Mouse (Mus musculus) midbrain, embryonic 12.5 days (tissue): Measurements from ENCODE around the gene C2cd4b. TPM values are rescaled to one million over a fixed set of nuclear protein-coding genes. Genes with fewer than 3 reads are reported as not detected.

ENCODE experiments used
- ATAC-seq: fragments of 200-750 bp; cut with Nextera tagmentation; 2 replicates; pipeline ENCODE4 v1.8.0; 2017; ENCODE audit warnings: low read depth, moderate TSS enrichment, moderate library complexity; ENCODE audit not compliant: low FRiP score
- H3K27ac ChIP-seq: fragments of 300-500 bp; sonication (generic); replicated peaks from 2 replicates; pipeline ENCODE4 v1.5.1; 2016; ENCODE audit warnings: mild to moderate bottlenecking
- H3K27me3 ChIP-seq: fragments of 300-500 bp; sonication (generic); 2 replicates; pipeline ENCODE4 v1.6.1; 2016; ENCODE audit warnings: mild to moderate bottlenecking
- H3K36me3 ChIP-seq: fragments of 300-500 bp; sonication (generic); 2 replicates; pipeline ENCODE4 v1.6.1; 2016
- H3K4me1 ChIP-seq: fragments of 300-500 bp; sonication (generic); 2 replicates; pipeline ENCODE4 v1.6.1; 2016
- H3K4me2 ChIP-seq: fragments of 300-500 bp; sonication (generic); replicated peaks from 2 replicates; pipeline ENCODE4 v1.6.1; 2016; ENCODE audit warnings: mild to moderate bottlenecking, moderate library complexity
- H3K4me3 ChIP-seq: fragments of 300-500 bp; sonication (generic); 2 replicates; pipeline ENCODE4 v1.5.1; 2016; ENCODE audit warnings: mild to moderate bottlenecking
- H3K9ac ChIP-seq: fragments of 300-500 bp; sonication (generic); replicated peaks from 2 replicates; pipeline ENCODE4 v1.6.1; 2016; ENCODE audit warnings: mild to moderate bottlenecking, moderate library complexity
- H3K9me3 ChIP-seq: fragments of 300-500 bp; sonication (generic); 2 replicates; pipeline ENCODE4 v1.6.1; 2016; ENCODE audit warnings: mild to moderate bottlenecking
- WGBS: fragments of 180-500 bp; shearing (Covaris S2); methylation state at CpG from one replicate; pipeline ENCODE4 v1.1.7; 2016; 5-methylcytosine and 5-hydroxymethylcytosine counted together
- microRNA-seq: library from miRNA; unstranded; fragments of <30 nt; microRNA quantifications from one replicate; pipeline ENCODE4, GENCODE M21; 2017
- polyA plus RNA-seq: library from polyadenylated mRNA; unstranded; fragments of >200 nt; fragmentation: Nextera tagmentation; extraction: Ambion mirVana; gene quantifications from 2 replicates; pipeline ENCODE4 v1.2.1, GENCODE M21; 2016

C2cd4b gene
- polyA plus RNA-seq, 1 experiment from 2014 or later, result 0.32 TPM

DNA sequence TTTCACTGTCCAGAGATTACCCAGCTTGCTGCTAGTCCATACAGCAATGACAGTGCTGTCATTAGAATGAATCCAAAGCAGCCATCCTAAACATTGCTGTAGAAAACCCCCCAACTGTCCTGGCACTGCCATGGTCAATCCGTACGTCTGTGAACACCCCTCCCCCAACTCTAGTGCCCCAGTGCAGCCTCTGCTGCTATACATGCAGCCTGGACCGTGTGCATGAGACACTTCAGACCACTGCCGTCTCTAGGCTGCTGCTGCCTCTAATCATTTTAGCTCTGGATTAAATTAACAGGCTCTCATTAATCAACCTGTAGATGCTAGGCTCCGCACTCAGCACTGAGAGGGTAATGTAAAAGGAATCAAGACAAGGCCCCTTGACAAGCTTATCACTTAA is 47.8 kb downstream of the C2cd4b start:
- Histone ChIP-seq H3K27ac (no peak overlapping the region), H3K36me3 (no peaks in the 10 kb centered on the region), H3K4me1 (peaks cover 4% of the 10 kb centered on the region; the same call in 1 of the 2 replicates), H3K9me3 (no peaks in the 10 kb centered on the region), H3K9ac (no peak overlapping the region), H3K4me2 (no peak overlapping the region), H3K27me3 (0 out of 2 replicates have a peak, but pooled peaks cover 3% of the 10 kb centered on the region), H3K4me3 (no peak overlapping the region)
- 77% methylated on average over 5 of the region's 5 CpGs for WGBS
- no peak for ATAC-seq

GRCm38 (mm10) chr9:67810527-67810926 is 51.3 kb downstream of the C2cd4b start:
- Histone ChIP-seq H3K4me3 (no peak overlapping the region), H3K9me3 (no peaks in the 10 kb centered on the region)
- 65% methylated on average over 6 of the region's 6 CpGs for WGBS

More at GRCm38 (mm10) chr9:67810527-67810926, 51.3 kb downstream of the C2cd4b start:
- no peak overlapping the region for H3K9ac ChIP-seq
- no peak for ATAC-seq
- H3K4me2 ChIP-seq, result no peak overlapping the region
- H3K4me1 ChIP-seq, result peaks cover 10% of the 10 kb centered on the region
- no peaks in the 10 kb centered on the region for H3K36me3 ChIP-seq
- no peaks in the 10 kb centered on the region for H3K27me3 ChIP-seq
- H3K27ac ChIP-seq, result no peak overlapping the region

Small RNA genes lying within 50 kb of the gene (microRNA-seq; reads per million reads assigned to microRNA genes)
- gene Mir7241, result not detected
- not detected for gene Mir7242

Other genes starting within 250 kb of the C2cd4b start
- 16.9 and 24.0 TPM in 2 replicates for gene Tln2, start 199.7 kb upstream of the C2cd4b start, polyA plus RNA-seq
- 0.17 TPM in 1 of 2 replicates, not detected in the other for gene C2cd4a, start 72.9 kb downstream of the C2cd4b start, polyA plus RNA-seq
- 7.8 and 10.4 TPM in 2 replicates for gene Vps13c, start 81.0 kb downstream of the C2cd4b start, polyA plus RNA-seq